Mouse (Mus musculus): ENCODE measurements around the gene Preb.

The Preb gene

DNA sequence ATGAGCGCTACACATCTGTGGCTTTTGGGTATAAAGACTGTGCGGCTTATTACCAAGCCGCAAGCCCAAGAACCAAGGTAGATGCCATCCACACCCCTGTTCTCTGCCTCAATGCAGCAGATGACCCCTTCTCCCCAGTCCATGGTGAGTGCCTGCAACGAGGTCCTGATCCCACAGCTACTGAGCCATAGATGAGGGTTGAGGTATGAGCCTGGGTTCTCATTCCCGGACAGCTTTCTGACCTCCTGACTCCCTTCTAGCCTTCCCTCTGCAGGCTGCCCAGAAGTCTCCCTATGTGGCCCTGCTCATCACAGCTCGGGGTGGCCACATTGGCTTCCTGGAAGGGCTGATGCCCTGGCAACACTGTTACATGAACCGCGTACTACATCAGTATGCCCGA, 5.6 kb downstream of the Preb start:
- DNase-seq, result no peak

DNA sequence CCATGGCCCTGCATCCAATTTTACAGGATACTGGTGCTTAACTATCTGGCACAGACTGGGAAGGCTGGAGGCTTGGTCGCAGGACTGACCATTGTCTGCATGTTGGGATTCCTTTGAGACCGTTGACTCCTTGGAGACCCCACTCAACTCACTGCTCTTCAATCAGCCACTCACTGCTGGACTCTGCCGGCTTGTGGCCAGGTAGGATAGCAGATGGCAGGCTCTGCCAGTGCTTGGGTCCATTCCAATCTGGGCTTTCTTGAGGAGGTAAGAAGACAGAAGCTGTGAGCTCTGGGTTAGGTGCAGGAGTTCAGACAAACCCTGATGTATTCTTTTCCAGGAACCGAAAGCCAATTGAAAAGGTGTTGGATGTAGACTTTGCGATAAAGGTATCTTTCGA, 6.1 kb downstream of the Preb start:
- DNase-seq, result no peak

DNA sequence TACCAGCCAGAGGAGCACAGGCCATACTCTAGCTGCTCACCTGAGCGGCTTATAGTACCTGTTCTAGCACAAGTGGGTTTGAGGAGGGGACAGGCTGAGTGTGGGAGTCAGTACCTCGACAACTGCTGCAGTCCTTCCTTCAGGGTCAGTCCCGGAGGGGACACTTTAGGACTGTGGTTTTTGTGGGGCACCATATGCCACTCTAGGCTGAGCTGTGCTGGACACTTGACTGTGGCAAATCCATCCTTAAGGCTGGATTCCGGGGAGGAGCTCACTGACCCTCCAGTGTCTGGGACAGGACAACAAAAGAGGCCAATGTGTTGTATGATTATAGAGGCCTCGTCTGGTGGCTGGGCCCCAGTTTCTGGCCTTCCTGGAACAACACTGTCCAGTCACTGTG, 7.6 kb downstream of the Preb start:
- no peak for DNase-seq

- no peak for DNase-seq
Observed at GRCm38 (mm10) chr5:30951706-30952105, 8.5 kb downstream of the Preb start.

DNA sequence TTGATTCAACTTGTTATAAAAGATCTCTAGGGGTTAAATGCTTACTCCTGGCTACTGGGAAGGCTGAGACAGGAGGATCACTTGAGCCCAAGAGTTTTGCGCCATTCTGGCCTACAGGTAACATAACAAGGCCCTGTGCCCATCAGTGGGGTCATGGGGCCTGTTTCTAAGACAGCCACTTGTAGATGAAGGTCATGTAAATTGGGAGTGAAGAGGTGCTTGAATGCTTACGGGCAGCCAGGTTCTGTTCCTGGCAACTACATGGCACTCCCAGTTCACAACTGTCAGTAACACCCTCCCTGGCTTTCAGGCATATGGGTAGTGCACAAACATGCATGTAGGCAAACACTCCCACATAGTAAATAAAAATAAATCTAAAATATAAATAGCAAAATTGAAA, 9.2 kb downstream of the Preb start:
- DNase-seq, result no peak

DNA sequence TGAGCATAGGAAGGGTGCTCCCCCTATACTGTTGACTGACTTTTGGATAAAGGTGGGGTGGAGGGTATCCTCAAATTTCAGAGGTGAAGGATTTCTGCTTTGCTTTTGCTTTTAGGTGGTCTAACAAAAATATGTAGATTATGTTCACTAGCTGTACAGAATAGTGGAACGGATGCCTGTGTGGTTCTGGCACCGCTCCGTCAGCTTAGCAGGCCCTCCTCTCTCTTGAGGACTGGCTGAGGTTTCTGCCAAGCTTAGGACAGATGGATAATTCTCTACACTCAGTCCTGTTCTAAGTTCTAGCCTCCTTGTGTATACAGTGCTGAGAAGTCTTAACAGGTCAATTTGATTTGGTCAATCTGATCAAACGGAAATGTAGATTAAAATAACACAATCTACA, 9.7 kb downstream of the Preb start:
- no peak for DNase-seq

GRCm38 (mm10) chr5:30949654-30950326, 10.4 kb downstream of the Preb start:
- peak; percentile 96 to 98 for DNase-seq

GRCm38 (mm10) chr5:30948620-30949019, 11.5 kb downstream of the Preb start:
- peak; percentile 65 to 79 for DNase-seq

GRCm38 (mm10) chr5:30944956-30945781, 15.0 kb downstream of the Preb start, which contains the start of gene Cgref1:
TSS of gene Cgref1 (minus strand) at chr5:30945591.
- peak; percentile 86 to 88 for DNase-seq

DNA sequence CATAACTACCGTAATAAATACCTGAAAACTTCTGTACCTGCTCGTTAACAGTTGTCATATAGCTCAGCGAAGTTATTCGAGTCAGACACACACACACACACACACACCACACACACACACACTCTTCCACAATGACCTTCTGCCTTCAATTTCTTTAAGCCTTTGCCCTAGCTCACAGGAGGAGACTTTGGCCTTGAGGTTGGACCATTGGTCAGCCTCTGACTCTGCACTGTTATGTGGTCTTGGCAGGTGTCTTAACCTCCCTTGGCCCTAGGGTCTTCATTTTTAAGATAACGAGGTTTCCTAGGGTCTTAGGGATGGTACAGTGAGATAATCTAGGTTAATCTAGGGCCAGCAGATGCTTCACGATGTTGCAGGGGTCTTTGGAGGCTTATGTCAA, 15.8 kb downstream of the Preb start:
- peak; percentile 59 to 70 for DNase-seq

GRCm38 (mm10) chr5:30943004-30943403, 17.2 kb downstream of the Preb start:
- DNase-seq, result peak; percentile 66 to 81

DNA sequence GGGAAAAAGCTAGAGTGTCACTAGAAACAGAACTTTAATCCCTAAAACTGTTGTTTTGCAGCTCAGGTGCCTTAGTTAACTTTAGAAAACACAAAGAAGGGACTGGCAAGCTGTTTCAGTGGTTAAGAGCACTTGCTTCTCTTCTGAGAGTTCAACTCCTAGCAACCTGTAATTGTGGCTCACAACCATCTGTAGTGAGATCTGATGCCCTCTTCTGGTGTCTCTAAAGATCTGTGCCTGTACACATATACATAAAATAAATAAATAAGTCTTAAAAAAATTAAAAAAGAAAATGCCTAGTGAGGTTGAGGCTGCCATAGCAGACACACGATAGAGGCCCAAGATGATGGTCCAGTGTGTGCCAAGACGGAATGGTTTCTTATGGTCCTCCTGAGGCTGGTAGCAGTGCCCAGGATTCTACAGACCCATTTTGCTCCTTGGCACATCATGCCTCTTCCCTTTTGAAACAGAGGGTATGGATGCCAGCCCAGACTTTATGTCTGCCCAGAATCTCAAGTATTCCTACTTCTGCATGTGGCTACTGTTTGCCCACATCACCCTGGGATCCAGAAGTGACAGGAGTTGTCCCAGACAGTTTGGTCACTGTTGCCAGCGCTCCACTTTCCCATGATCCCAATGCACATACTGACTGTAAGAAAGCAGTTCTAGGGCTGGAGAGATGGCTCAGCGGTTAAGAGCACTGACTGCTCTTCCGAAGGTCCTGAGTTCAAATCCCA, 25.3 kb downstream of the Preb start:
- no peak for DNase-seq

DNA sequence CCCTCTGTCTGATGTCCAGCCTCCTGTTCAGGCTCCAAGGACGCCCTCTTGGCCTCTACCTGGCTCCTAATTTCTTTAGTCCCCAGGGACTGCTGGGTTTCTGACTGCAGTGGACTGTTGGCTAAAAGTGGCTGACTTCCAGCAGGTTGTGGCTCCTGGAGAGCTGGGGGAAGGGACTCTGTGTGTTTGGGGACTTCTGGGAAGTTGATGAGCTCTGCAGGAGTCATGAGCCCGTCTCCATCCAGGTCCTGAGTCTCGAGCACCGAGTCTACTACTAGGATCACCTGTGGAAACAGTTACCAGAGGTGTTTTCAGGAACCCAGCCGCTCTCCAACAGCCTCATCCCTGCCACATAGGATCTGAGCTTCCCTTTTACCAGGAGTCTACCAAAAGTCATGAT, 26.5 kb downstream of the Preb start:
- DNase-seq, result peak in 1 of 2 experiments; percentile 15

DNA sequence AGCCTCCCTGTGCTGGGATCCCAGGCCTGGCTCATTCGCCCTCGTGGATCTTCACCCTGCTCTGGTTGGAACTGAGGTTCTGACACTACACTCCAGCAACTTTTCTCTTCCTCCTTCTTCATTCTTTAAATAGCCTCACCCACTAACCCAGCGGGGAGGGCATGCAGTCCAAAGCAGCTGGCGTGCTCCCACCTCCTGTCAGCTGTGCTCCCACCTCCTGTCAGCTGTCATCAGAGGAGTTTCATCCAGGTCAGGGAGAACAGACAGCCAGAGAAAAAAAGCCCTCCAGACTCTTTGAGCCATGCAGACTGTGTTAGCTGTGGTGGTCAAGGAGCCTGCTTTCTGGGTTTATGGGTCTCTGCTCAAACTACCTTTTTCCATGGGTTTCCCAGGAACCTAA, 28.8 kb downstream of the Preb start:
- no peak for DNase-seq

DNA sequence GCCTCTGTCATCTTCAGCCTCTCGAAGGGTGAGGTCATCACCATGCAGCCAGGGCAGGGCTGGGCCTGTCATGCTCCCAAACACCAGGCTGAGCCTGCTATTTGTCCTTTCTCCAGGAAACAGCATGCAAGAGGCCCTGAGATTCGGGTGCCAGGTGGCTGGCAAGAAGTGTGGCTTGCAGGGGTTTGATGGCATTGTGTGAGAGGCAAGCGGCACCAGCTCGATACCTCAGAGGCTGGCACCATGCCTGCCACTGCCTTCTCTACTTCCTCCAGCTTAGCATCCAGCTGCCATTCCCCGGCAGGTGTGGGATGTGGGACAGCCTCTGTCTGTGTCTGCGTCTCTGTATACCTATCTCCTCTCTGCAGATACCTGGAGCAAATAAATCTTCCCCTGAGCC, 29.3 kb downstream of the Preb start:
- peak in 1 of 2 experiments; percentile 22 for DNase-seq

GRCm38 (mm10) chr5:30930121-30930520, 30.0 kb downstream of the Preb start:
- DNase-seq, result peak; percentile 72 to 88

DNA sequence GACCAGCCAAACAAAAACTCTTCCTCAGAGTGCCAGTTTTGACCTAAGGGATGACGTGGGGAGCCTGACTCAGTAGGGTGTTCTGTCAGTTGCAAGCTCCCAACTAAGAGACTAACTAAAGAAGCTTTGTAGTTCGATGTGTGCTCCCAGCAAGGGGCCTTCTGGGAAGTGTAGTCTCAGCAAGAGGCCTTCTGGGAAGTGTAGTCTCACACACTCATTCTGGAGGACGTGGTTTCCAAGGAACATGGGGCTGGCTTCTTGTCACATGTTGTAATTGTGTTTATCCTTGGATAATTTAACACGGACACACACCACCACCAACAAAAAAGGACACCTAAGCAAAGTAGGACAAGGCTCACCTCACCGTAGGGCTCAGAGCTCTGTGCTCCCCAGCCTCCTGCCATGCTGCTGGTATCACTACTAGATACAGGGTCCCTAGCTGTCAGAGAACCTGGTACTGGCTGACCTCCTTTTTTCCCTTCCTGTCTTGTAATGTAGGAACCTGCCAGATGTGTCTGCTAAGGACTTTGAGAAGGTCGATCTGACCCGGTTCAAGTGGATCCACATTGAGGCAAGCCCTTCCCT, 32.1 kb downstream of the Preb start:
- peak in 1 of 2 experiments; percentile 54 for DNase-seq

DNA sequence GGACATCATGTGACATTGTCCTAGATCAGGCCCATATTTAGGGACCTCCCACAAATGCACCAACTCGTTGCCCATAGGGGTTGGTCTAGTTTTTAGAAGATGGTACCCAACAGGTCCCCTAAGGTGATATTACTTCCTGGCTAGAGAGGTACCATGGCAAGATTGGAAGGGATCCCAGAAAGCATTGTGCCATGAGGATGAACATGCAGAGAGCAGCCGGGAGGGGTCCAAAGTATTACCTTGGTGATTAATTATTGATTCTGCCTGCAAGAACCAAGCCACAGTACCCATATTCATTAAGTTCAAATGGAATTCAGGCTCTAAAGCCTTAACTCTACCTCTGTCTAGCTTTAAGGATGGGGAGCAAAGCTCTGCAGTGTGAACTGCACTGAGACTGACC, 34.1 kb downstream of the Preb start:
- peak; percentile 74 to 90 for DNase-seq

DNA sequence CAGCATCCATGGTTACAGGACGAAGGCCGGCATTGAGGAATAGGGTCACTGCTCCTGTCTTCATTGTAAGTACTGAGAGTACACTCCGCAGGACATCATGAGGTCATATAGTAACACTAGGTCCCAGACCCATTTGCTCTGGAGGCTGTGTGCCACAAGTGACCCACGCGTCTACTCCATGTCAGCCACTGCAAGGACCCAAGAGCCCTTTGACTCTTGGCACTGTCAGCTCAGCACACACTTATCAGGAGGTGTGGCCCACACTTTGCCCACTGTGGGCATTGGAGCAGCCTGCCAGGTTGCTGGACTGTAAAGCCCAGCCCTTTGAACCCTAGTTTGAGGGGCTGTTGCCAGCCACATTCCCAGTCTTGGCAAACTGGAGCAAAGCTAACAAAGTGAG, 34.9 kb downstream of the Preb start:
- peak; percentile 84 to 93 for DNase-seq

DNA sequence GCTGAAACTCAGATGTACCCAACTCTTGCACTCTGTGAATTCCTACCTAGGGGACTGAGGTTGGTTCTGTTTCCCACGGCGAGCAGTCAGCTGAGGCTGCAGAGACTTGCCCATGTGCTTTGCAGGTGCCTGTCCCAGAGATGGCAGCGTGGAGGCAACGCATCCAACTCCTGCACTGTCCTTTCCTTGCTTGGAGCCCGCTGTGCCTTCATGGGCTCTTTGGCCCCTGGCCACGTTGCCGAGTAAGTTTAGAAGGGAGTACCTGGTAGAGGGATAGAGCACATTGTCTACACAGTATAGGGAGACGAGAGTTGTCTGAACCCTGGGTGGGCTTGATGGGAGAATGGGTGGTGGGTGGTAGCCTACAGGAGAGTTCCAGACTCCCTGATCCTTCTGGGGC, 35.5 kb downstream of the Preb start:
- DNase-seq, result peak in 1 of 2 experiments; percentile 56

GRCm38 (mm10) chr5:30923119-30923518, 37.0 kb downstream of the Preb start:
- DNase-seq, result no peak

GRCm38 (mm10) chr5:30922581-30923041, 37.5 kb downstream of the Preb start:
- DNase-seq, result peak in 1 of 2 experiments; percentile 39

Measured in kidney, postnatal 36 days (tissue).